Mouse (Mus musculus): ENCODE data around the gene Hoxb2. TPM values are rescaled to one million over a fixed set of nuclear protein-coding genes. Genes with fewer than 3 reads are reported as not detected.

Hoxb2 gene
- polyA plus RNA-seq (2015; fragmentation: Nextera tagmentation; extraction: Ambion mirVana): 38.0 and 42.3 TPM in 2 replicates

GRCm38 (mm10) chr11:96350341-96350624, at the start of gene Hoxb2:
Gene Hoxb2 (plus strand): TSS chr11:96350525.
- Histone ChIP-seq H3K27ac (peak within 1 kb of the TSS; percentile 98), H3K4me2 (ENCODE audit: low read length) (peak within 1 kb of the TSS; percentile 92), H3K9ac (ENCODE audit: low read depth, low read length) (peak within 1 kb of the TSS; percentile 99), H3K27me3 (ENCODE audit: insufficient read depth, low read length) (no peaks in the 10 kb centered on the region), H3K4me1 (replicated peaks; ENCODE audit: insufficient read depth, low read length) (peaks cover 47% of the 10 kb centered on the region), H3K36me3 (ENCODE audit: insufficient read depth, low read length) (peaks cover 13% of the 10 kb centered on the region), H3K4me3 (replicated peaks; ENCODE audit: low read depth, low read length) (peak within 1 kb of the TSS; percentile 89; the same call in 1 of the 2 replicates), H3K9me3 (replicated peaks; ENCODE audit: low read length) (no peaks in the 10 kb centered on the region)
- WGBS: 15% methylated on average over 2 of the region's 2 CpGs
- TF ChIP-seq CTCF (IDR thresholded peaks at IDR 0.05; ENCODE audit: low read depth): no peak
- DNase-seq (ENCODE audit: low spot score) (no peak), ATAC-seq (replicated peaks; ENCODE audit: low FRiP score, low read depth) (no peak)

- H3K4me1 ChIP-seq (replicated peaks; ENCODE audit: insufficient read depth, low read length): peaks cover 30% of the 10 kb centered on the region
Observed at GRCm38 (mm10) chr11:96301064-96301431, 49.3 kb upstream of the Hoxb2 start.

GRCm38 (mm10) chr11:96301837-96302236, 48.5 kb upstream of the Hoxb2 start:
- WGBS: 9% methylated on average over 15 of the region's 15 CpGs
- DNase-seq (ENCODE audit: low spot score): no peak
- H3K27ac ChIP-seq: peak overlapping the region; percentile 92
- peaks cover 29% of the 10 kb centered on the region for H3K4me1 ChIP-seq (replicated peaks; ENCODE audit: insufficient read depth, low read length)
- H3K9ac ChIP-seq (ENCODE audit: low read depth, low read length): peak overlapping the region; percentile 98
- no peak for ATAC-seq (replicated peaks; ENCODE audit: low FRiP score, low read depth)
- no peaks in the 10 kb centered on the region for H3K9me3 ChIP-seq (replicated peaks; ENCODE audit: low read length)
- H3K4me2 ChIP-seq (ENCODE audit: low read length): peak overlapping the region; percentile 96
- no peaks in the 10 kb centered on the region for H3K27me3 ChIP-seq (ENCODE audit: insufficient read depth, low read length)
- no peak for TF ChIP-seq CTCF (IDR thresholded peaks at IDR 0.05; ENCODE audit: low read depth)
- H3K36me3 ChIP-seq (ENCODE audit: insufficient read depth, low read length): 0 out of 2 replicates have a peak, but pooled peaks cover 5% of the 10 kb centered on the region
- H3K4me3 ChIP-seq (replicated peaks; ENCODE audit: low read depth, low read length): peak overlapping the region; percentile 83

More at GRCm38 (mm10) chr11:96301064-96301431, 49.3 kb upstream of the Hoxb2 start:
- H3K27ac ChIP-seq: peak overlapping the region; percentile 92
- no peaks in the 10 kb centered on the region for H3K9me3 ChIP-seq (replicated peaks; ENCODE audit: low read length)
- H3K4me2 ChIP-seq (ENCODE audit: low read length): peak overlapping the region; percentile 96
- ATAC-seq (replicated peaks; ENCODE audit: low FRiP score, low read depth) (no peak), DNase-seq (ENCODE audit: low spot score) (no peak)
- peak overlapping the region; percentile 83 for H3K4me3 ChIP-seq (replicated peaks; ENCODE audit: low read depth, low read length)
- no peaks in the 10 kb centered on the region for H3K27me3 ChIP-seq (ENCODE audit: insufficient read depth, low read length)
- TF ChIP-seq CTCF (IDR thresholded peaks at IDR 0.05; ENCODE audit: low read depth): no peak
- 0 out of 2 replicates have a peak, but pooled peaks cover 5% of the 10 kb centered on the region for H3K36me3 ChIP-seq (ENCODE audit: insufficient read depth, low read length)
- H3K9ac ChIP-seq (ENCODE audit: low read depth, low read length): peak overlapping the region; percentile 98
- WGBS: 39% methylated on average over 10 of the region's 10 CpGs

- peaks cover 24% of the 10 kb centered on the region for H3K4me1 ChIP-seq (replicated peaks; ENCODE audit: insufficient read depth, low read length)
- 0 out of 2 replicates have a peak, but pooled peaks cover 5% of the 10 kb centered on the region for H3K36me3 ChIP-seq (ENCODE audit: insufficient read depth, low read length)
- H3K9me3 ChIP-seq (replicated peaks; ENCODE audit: low read length): no peaks in the 10 kb centered on the region
- no peak for DNase-seq (ENCODE audit: low spot score)
- H3K9ac ChIP-seq (ENCODE audit: low read depth, low read length): peak overlapping the region; percentile 98
- H3K4me2 ChIP-seq (ENCODE audit: low read length): peak overlapping the region; percentile 96
- no peak for TF ChIP-seq CTCF (IDR thresholded peaks at IDR 0.05; ENCODE audit: low read depth)
- peak overlapping the region; percentile 83 for H3K4me3 ChIP-seq (replicated peaks; ENCODE audit: low read depth, low read length)
- WGBS: 28% methylated on average over 23 of the region's 23 CpGs
- no peaks in the 10 kb centered on the region for H3K27me3 ChIP-seq (ENCODE audit: insufficient read depth, low read length)
- no peak for ATAC-seq (replicated peaks; ENCODE audit: low FRiP score, low read depth)
- H3K27ac ChIP-seq: peak overlapping the region; percentile 92
Observed at GRCm38 (mm10) chr11:96302381-96303150, 47.8 kb upstream of the Hoxb2 start.

GRCm38 (mm10) chr11:96303151-96304099, 46.9 kb upstream of the Hoxb2 start, which contains the start of gene Hoxb5:
Gene Hoxb5 (plus strand): TSS chr11:96303336.
- Histone ChIP-seq H3K9ac (ENCODE audit: low read depth, low read length) (peak within 1 kb of the TSS; percentile 98), H3K27me3 (ENCODE audit: insufficient read depth, low read length) (no peaks in the 10 kb centered on the region), H3K36me3 (ENCODE audit: insufficient read depth, low read length) (0 out of 2 replicates have a peak, but pooled peaks cover 5% of the 10 kb centered on the region), H3K4me3 (replicated peaks; ENCODE audit: low read depth, low read length) (peak within 1 kb of the TSS; percentile 83), H3K9me3 (replicated peaks; ENCODE audit: low read length) (no peaks in the 10 kb centered on the region), H3K4me1 (replicated peaks; ENCODE audit: insufficient read depth, low read length) (peaks cover 24% of the 10 kb centered on the region), H3K4me2 (ENCODE audit: low read length) (peak within 1 kb of the TSS; percentile 96), H3K27ac (peak within 1 kb of the TSS; percentile 99)
- WGBS: 2% methylated on average over 69 of the region's 69 CpGs
- DNase-seq (ENCODE audit: low spot score): peak; percentile 97
- peak; percentile 96 for TF ChIP-seq CTCF (IDR thresholded peaks at IDR 0.05; ENCODE audit: low read depth)
- no peak; the same call in 1 of the 2 replicates for ATAC-seq (replicated peaks; ENCODE audit: low FRiP score, low read depth)
